Mouse (Mus musculus) MEL-GATA-1-ER (cell line): Measurements from ENCODE around the gene Serpinb1b.

Experiments used
- DNase-seq: peaks from one replicate; pipeline ENCODE4 v3.0.0-alpha.2; 2012; ENCODE audit warnings: low read depth; ENCODE audit errors: extremely low read depth

Gene Serpinb1b

GRCm38 (mm10) chr13:33091306-33091705 is 12.9 kb downstream of the Serpinb1b start:
- no peak for DNase-seq

GRCm38 (mm10) chr13:33095575-33095974 is 17.2 kb downstream of the Serpinb1b start:
- no peak for DNase-seq

GRCm38 (mm10) chr13:33105626-33106025 is 27.3 kb downstream of the Serpinb1b start:
- no peak for DNase-seq

GRCm38 (mm10) chr13:33113054-33113453 is 34.7 kb downstream of the Serpinb1b start:
- DNase-seq: no peak

- no peak for DNase-seq
These were observed 59.3 kb downstream of the Serpinb1b start for GRCm38 (mm10) chr13:33137717-33138116.

- no peak for DNase-seq
These were observed 63.1 kb downstream of the Serpinb1b start for GRCm38 (mm10) chr13:33141435-33141834.
